Mouse (Mus musculus) stomach, embryonic 16.5 days (tissue): ENCODE results near the gene Pds5b. TPM values are rescaled to one million over a fixed set of nuclear protein-coding genes. Genes with fewer than 3 reads are reported as not detected.
"Not testable (repeated sequence)": the region's sequence is repeated elsewhere in the genome, so short reads cannot be mapped to it uniquely, and the experiment has no call there.

Experiments used
- ATAC-seq: fragments of 200-750 bp; cut with Nextera tagmentation; 2 replicates; pipeline ENCODE4 v1.8.0; 2017; ENCODE audit warnings: moderate number of reproducible peaks, moderate TSS enrichment; ENCODE audit not compliant: insufficient read depth, low FRiP score
- H3K27ac ChIP-seq: fragments of 300-500 bp; sonication (generic); 2 replicates; pipeline ENCODE4 v1.5.1; 2014; ENCODE audit warnings: low read length
- H3K27me3 ChIP-seq: fragments of 300-500 bp; sonication (generic); 2 replicates; pipeline ENCODE4 v1.6.1; 2014; ENCODE audit warnings: low read length, control low read depth, mixed read lengths; ENCODE audit not compliant: control insufficient read depth, insufficient read depth
- H3K36me3 ChIP-seq: fragments of 300-500 bp; sonication (generic); 2 replicates; pipeline ENCODE4 v1.6.1; 2014; ENCODE audit warnings: low read length; ENCODE audit not compliant: control insufficient read depth, insufficient read depth
- H3K4me1 ChIP-seq: fragments of 300-500 bp; sonication (generic); 2 replicates; pipeline ENCODE4 v1.6.1; 2014; ENCODE audit warnings: low read length, control low read depth, mixed read lengths; ENCODE audit not compliant: control insufficient read depth, insufficient read depth
- H3K4me2 ChIP-seq: fragments of 300-500 bp; sonication (generic); 2 replicates; pipeline ENCODE4 v1.6.1; 2014; ENCODE audit warnings: low read depth, low read length, mixed read lengths
- H3K4me3 ChIP-seq: fragments of 300-500 bp; sonication (generic); replicated peaks from 2 replicates; pipeline ENCODE4 v1.5.1; 2014; ENCODE audit warnings: mild to moderate bottlenecking, low read length
- H3K9ac ChIP-seq: fragments of 300-500 bp; sonication (generic); 2 replicates; pipeline ENCODE4 v1.6.1; 2014; ENCODE audit warnings: low read length
- H3K9me3 ChIP-seq: fragments of 300-500 bp; sonication (generic); replicated peaks from 2 replicates; pipeline ENCODE4 v1.6.1; 2016; ENCODE audit warnings: low read length, control low read depth; ENCODE audit not compliant: control insufficient read depth
- WGBS: fragments of 180-500 bp; shearing (Covaris S2); extraction: QIAGEN DNeasy Blood & Tissue Kit; methylation state at CpG from one replicate; pipeline ENCODE4 v1.1.7; 2014; 5-methylcytosine and 5-hydroxymethylcytosine counted together
- polyA plus RNA-seq: library from polyadenylated mRNA; unstranded; fragments of >200 nt; fragmentation: Nextera tagmentation; extraction: Ambion mirVana; gene quantifications from 2 replicates; pipeline ENCODE4 v1.2.1, GENCODE M21; 2015

The Pds5b gene
- 28.8 and 28.9 TPM in 2 replicates for polyA plus RNA-seq

DNA sequence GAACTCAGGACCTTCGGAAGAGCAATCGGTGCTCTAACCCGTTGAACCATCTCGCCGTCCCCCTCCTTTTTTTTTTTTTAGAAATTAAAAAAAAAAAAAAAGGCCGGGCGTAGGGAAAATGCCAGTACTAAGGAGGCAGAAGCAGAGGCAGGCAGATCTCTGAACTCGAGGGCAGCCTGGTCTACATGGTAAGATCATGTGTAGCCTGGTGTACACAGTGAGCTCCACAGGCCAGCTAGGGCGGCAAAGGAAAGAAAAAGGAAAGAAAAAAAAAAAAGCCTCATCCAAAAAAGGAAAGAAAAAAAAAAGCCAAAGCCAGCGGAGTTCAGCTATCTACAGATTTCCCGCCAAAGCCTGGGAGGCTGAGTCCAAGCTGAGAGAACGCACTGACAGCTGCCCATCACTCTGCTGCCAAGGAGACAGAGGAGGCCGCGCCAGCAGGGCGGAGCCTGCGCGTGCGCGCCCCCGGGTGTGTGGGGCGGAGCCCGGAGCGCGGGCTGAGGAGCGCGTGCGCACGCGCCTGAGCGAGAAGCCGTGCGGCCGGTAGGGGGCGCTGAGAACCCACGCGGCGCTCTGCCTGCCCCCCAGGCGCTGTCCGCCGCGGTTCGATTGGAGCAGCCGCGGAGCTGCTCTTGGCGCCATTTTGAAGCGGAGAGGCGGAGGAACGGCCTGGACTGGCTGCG lies at the start of gene Pds5b:
Gene Pds5b, plus strand, starts transcription at position 587 of the 683 bp plus-strand sequence.
- H3K9ac ChIP-seq, result peak within 1 kb of the TSS; percentile 96
- H3K4me2 ChIP-seq, result peak within 1 kb of the TSS; percentile 67
- no peaks in the 10 kb centered on the region for H3K27me3 ChIP-seq
- H3K27ac ChIP-seq, result peak within 1 kb of the TSS; percentile 93
- H3K36me3 ChIP-seq, result no peaks in the 10 kb centered on the region
- peak within 1 kb of the TSS; percentile 86 for H3K4me3 ChIP-seq
- WGBS, result 14% methylated on average over 46 of the region's 49 CpGs
- H3K9me3 ChIP-seq, result no peaks in the 10 kb centered on the region
- peaks cover 6% of the 10 kb centered on the region; the same call in 1 of the 2 replicates for H3K4me1 ChIP-seq
- ATAC-seq, result peak; percentile 97

DNA sequence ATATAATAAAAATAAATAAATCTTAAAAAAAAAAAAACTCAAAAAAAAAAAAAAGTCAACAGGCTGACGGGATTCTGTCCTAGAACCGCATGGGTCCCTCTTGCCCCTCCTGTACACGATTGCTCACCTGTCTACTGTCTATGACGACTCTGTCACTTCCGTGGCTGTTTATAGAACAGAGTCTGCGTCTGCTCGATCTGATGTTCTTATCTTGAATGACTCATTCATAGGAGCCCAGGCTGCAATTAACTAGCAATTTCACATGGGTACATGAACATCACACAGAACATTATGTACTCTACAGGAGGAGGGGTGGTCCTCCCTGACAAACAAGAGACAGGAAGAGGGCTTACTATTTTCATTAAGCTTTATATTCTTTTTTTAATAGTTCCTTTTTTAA lies 48.0 kb upstream of the Pds5b start:
- ATAC-seq, result peak; percentile 37; the same call in 1 of the 2 replicates

DNA sequence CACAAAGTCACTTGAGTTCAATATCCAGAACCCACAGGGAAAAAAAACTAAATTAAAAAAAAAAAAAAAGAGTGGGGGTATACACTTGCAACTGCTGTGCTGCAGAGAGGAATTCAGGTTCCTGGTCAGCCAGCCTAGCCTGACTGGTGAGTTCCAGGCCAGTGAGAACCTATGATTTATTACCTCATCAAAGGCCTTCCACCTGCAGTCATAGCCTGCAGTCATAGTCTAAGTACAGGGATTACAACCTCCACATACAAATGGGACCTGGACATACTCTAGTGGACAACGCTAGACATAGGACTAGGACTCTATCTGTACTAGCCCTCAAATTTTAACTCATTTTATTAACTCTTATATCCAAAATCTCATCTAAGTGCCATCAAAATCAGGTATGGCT lies 44.3 kb upstream of the Pds5b start:
- H3K27me3 ChIP-seq, result no peaks in the 10 kb centered on the region
- no peak overlapping the region for H3K4me3 ChIP-seq
- 0 out of 2 replicates have a peak, but pooled peaks cover 3% of the 10 kb centered on the region for H3K36me3 ChIP-seq
- H3K9me3 ChIP-seq, result no peaks in the 10 kb centered on the region
- ATAC-seq, result no peak
- no peaks in the 10 kb centered on the region for H3K4me1 ChIP-seq
- H3K27ac ChIP-seq, result no peak overlapping the region
- no peak overlapping the region for H3K9ac ChIP-seq
- H3K4me2 ChIP-seq, result no peak overlapping the region
- 85% methylated on average over 1 of the region's 1 CpGs for WGBS

More for the DNA sequence above, 48.0 kb upstream of the Pds5b start:
- H3K4me3 ChIP-seq, result no peak overlapping the region
- no peak overlapping the region for H3K4me2 ChIP-seq
- no peaks in the 10 kb centered on the region for H3K4me1 ChIP-seq
- no peaks in the 10 kb centered on the region for H3K27me3 ChIP-seq
- H3K9me3 ChIP-seq, result no peaks in the 10 kb centered on the region
- 0 out of 2 replicates have a peak, but pooled peaks cover 3% of the 10 kb centered on the region for H3K36me3 ChIP-seq
- 70% methylated on average over 7 of the region's 7 CpGs for WGBS
- H3K27ac ChIP-seq, result no peak overlapping the region
- H3K9ac ChIP-seq, result no peak overlapping the region

DNA sequence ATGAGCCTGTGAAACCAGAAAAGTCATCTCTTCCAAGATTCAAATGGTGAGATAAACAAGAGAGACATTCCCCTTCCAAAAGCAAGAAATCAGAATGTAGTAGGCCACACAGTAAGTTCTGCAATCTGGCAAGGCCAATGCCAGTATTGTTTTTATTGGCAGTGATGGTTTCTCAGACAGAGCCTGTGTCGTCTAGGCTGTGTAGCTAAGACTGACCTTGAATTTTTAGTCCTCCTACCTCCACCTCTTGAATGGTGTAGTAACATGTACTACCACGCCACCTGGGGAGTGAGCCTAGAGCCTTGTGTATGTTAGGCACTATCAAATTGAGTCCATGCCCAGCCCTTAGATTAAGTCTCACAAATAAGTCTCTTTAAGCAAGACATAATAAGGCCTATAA lies 43.8 kb upstream of the Pds5b start:
- WGBS, result 87% methylated on average over 2 of the region's 2 CpGs
- Histone ChIP-seq H3K4me3 (no peak overlapping the region), H3K9me3 (no peaks in the 10 kb centered on the region), H3K4me1 (no peaks in the 10 kb centered on the region), H3K4me2 (no peak overlapping the region), H3K27me3 (no peaks in the 10 kb centered on the region), H3K36me3 (peaks cover 5% of the 10 kb centered on the region; the same call in 1 of the 2 replicates), H3K27ac (no peak overlapping the region), H3K9ac (no peak overlapping the region)
- no peak for ATAC-seq

DNA sequence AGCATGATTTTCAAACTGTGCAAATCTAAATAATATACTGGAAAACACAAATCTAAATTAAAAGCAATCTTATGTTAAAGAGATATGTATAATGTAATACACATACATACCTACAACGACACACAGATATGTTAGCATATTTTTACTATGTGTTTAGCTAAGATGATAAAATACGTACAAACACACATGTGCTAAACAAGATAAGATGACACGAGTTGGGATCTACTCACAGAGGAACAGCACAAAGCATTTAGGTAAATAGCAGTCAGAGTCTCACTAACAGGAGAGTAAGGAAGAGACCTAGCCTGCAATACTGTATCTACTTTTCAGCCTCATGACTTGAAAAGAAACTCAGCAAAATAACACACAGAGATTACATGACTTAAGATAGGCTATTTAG lies 32.1 kb upstream of the Pds5b start:
- WGBS, result 86% methylated on average over 3 of the region's 3 CpGs
- H3K27me3 ChIP-seq, result no peaks in the 10 kb centered on the region
- H3K36me3 ChIP-seq, result peaks cover 13% of the 10 kb centered on the region
- no peak for ATAC-seq
- H3K4me1 ChIP-seq, result no peaks in the 10 kb centered on the region
- H3K9ac ChIP-seq, result no peak overlapping the region
- no peak overlapping the region for H3K4me3 ChIP-seq
- no peaks in the 10 kb centered on the region for H3K9me3 ChIP-seq
- H3K4me2 ChIP-seq, result no peak overlapping the region
- no peak overlapping the region for H3K27ac ChIP-seq

DNA sequence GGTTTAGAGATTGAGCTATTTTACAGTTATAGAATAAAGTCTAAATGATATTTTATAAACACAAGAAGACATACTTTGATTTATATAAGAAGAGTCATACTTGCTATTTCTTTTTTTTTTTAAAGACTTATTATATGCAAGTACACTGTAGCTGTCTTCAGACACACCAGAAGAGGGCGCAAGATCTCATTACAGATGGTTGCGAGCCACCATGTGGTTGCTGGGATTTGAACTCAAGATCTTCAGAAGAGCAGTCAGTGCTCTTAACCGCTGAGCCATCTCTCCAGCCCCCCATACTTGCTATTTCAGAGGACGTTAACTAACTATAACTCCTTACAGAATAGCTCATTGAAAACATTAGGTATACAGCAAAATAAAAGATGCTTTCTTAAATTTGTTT lies 30.1 kb upstream of the Pds5b start:
- H3K4me2 ChIP-seq, H3K27me3 ChIP-seq, H3K9me3 ChIP-seq, ATAC-seq, H3K4me1 ChIP-seq, H3K27ac ChIP-seq, H3K9ac ChIP-seq, H3K4me3 ChIP-seq: not testable (repeated sequence)
- peaks cover 13% of the 10 kb centered on the region for H3K36me3 ChIP-seq
- 96% methylated on average over 4 of the region's 4 CpGs for WGBS

DNA sequence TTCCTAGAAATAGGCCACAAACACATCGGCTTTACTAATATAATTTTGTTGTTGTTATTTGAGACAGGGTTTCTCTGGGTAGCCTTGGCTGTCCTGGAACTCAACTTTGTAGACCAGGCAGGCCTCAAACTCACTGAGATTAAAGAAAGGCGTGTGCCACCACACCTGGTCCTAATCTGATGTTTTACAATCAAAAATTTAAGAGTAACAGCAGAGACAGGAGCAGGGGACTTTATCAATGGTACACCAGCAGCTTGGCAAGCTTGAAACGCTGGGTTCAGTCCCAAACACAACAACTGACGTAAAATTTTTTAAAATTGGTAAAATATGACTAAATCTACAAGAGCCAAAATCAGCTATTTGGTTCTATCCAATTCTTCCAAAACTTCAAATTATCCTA lies 28.6 kb upstream of the Pds5b start:
- 83% methylated on average over 4 of the region's 4 CpGs for WGBS
- peaks cover 21% of the 10 kb centered on the region for H3K36me3 ChIP-seq

DNA sequence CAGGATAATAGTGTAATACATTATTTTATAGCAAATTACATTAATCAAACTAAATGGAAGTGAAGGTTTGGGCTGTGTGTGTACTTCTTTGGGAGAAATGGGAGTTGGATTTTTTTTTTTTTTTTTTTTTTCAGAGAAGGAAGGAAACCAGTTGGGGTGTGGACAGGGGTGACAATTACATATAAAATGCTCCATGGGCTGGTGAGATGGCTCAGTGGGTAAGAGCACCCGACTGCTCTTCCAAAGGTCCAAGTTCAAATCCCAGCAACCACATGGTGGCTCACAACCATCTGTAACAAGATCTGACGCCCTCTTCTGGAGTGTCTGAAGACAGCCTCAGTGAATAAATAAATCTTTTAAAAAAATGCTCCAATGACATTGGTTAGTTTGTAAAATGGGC lies 21.0 kb upstream of the Pds5b start:
- Histone ChIP-seq H3K9me3 (no peaks in the 10 kb centered on the region), H3K4me3 (no peak overlapping the region), H3K27me3 (no peaks in the 10 kb centered on the region), H3K4me1 (0 out of 2 replicates have a peak, but pooled peaks cover 1% of the 10 kb centered on the region), H3K36me3 (peaks cover 11% of the 10 kb centered on the region), H3K4me2 (no peak overlapping the region), H3K9ac (no peak overlapping the region), H3K27ac (no peak overlapping the region)
- no peak for ATAC-seq
- WGBS, result 87% methylated on average over 2 of the region's 2 CpGs

More for the DNA sequence above, 28.6 kb upstream of the Pds5b start:
- no peak for ATAC-seq
- no peak overlapping the region for H3K27ac ChIP-seq
- no peaks in the 10 kb centered on the region for H3K4me1 ChIP-seq
- H3K4me3 ChIP-seq, result no peak overlapping the region
- H3K27me3 ChIP-seq, result no peaks in the 10 kb centered on the region
- H3K4me2 ChIP-seq, result no peak overlapping the region
- no peaks in the 10 kb centered on the region for H3K9me3 ChIP-seq
- no peak overlapping the region for H3K9ac ChIP-seq

DNA sequence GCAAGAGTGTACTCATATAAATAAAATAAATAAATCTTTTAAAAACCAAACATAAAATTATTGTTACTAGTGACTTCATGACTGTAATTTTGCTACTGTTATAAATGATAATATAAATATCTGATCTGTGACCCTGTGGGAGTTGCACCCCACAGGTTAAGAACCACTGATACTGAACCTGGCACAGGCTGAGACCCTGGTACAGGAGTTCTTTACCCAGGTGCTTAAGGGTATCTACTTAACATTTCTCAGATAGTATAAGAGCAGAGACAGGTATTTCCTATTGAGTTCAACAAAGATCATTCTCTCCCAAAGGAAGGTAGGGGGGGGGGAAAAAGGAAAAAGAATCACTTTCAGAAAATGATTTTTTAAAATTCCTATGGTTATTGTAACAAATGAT lies 19.0 kb upstream of the Pds5b start:
- Histone ChIP-seq H3K36me3 (peaks cover 2% of the 10 kb centered on the region; the same call in 1 of the 2 replicates), H3K27ac (no peak overlapping the region), H3K9ac (no peak overlapping the region), H3K4me1 (0 out of 2 replicates have a peak, but pooled peaks cover 3% of the 10 kb centered on the region), H3K9me3 (no peaks in the 10 kb centered on the region), H3K4me2 (no peak overlapping the region), H3K27me3 (no peaks in the 10 kb centered on the region), H3K4me3 (no peak overlapping the region)
- ATAC-seq, result no peak
